Mouse (Mus musculus) MEL (cell line): ENCODE results near the gene Ccm2.
A peak's percentile ranks its signal among the peaks of the same experiment; 100 is the strongest.

Experiments
- CTCF ChIP-seq, 3 experiments: IDR thresholded peaks in 2 of 3; conservative IDR thresholded peaks in 1 of 3; 2 replicates each; pipeline ENCODE4 v1.5.1; 2011 to 2012; ENCODE audit warnings: low read length in 3 of 3, low read depth in 2 of 3, mild to moderate bottlenecking in 2 of 3, improper control_type of control experiment in 1 of 3, inconsistent platforms in 1 of 3, mixed read lengths in 1 of 3, moderate library complexity in 1 of 3; ENCODE audit not compliant: control insufficient read depth in 1 of 3, insufficient read depth in 1 of 3, poor library complexity in 1 of 3, severe bottlenecking in 1 of 3
- SIN3A ChIP-seq: IDR thresholded peaks from 2 replicates; pipeline ENCODE4 v1.6.1; 2012; ENCODE audit warnings: low read length, improper control_type of control experiment, inconsistent platforms
- USF1 ChIP-seq: IDR thresholded peaks from 2 replicates; pipeline ENCODE4 v1.6.1; 2014; ENCODE audit warnings: low read depth, mild to moderate bottlenecking, inconsistent platforms, low read length, improper control_type of control experiment, moderate library complexity
- USF2 ChIP-seq, 2 experiments: IDR thresholded peaks; 2 replicates each; pipeline ENCODE4 v1.6.1; 2011 to 2012; ENCODE audit warnings: improper control_type of control experiment in 2 of 2, low read length in 2 of 2, borderline replicate concordance in 1 of 2, inconsistent platforms in 1 of 2, low read depth in 1 of 2, mild to moderate bottlenecking in 1 of 2; ENCODE audit not compliant: insufficient read depth in 1 of 2
- ZKSCAN1 ChIP-seq: IDR thresholded peaks from 2 replicates; pipeline ENCODE4 v1.6.1; 2012; ENCODE audit warnings: low read depth, mild to moderate bottlenecking, inconsistent platforms, low read length, improper control_type of control experiment, moderate library complexity
- ZNF384 ChIP-seq: IDR thresholded peaks from 2 replicates; pipeline ENCODE4 v1.6.1; 2012; ENCODE audit warnings: low read depth, mild to moderate bottlenecking, inconsistent platforms, low read length, improper control_type of control experiment

DNA sequence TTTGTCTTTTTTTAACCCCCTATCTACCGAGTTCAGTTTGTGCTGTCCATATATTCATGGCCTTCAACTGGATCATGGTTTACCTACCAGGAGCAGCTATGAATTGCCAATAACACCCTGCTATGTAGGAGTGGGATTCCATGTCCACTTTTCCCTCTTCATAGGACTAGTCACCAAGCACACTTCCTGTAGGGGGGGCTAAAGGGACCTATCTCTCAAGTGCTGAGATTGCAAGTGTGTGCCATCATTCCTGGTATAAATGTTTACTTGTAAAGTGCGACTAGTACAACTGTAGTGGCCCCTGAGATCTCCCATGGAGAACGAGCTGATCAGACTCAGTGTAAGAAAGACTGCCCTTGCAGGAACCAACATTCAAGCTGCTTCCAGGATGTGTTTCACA lies 11.5 kb downstream of the Ccm2 start:
- TF ChIP-seq ZNF384 (no peak), CTCF (IDR thresholded peaks at IDR 0.05 in 2 of 3, conservative IDR thresholded peaks at IDR 0.05 in 1 of 3; ENCODE audit: control insufficient read depth in 1 of 3, insufficient read depth in 1 of 3, low read depth in 2 of 3, low read length in 3 of 3, poor library complexity in 1 of 3, severe bottlenecking in 1 of 3) (peak in 2 of 3 experiments; percentile 26 to 34; a peak in 4 of 6 replicates), SIN3A (no peak), USF1 (no peak), USF2 (IDR thresholded peaks at IDR 0.05; ENCODE audit: borderline replicate concordance in 1 of 2, insufficient read depth in 1 of 2, low read depth in 1 of 2, low read length in 2 of 2) (no peak), ZKSCAN1 (no peak)
